Mouse (Mus musculus): Measurements from ENCODE around the gene Rrp12. TPM values are rescaled to one million over a fixed set of nuclear protein-coding genes. Genes with fewer than 3 reads are reported as not detected.

Rrp12 gene
- polyA plus RNA-seq, 1 experiment from 2014 or later, result 19.6 TPM

- Histone ChIP-seq H3K9me3 (no peaks in the 10 kb centered on the region), H3K4me1 (peaks cover 16% of the 10 kb centered on the region), H3K4me2 (replicated peaks) (peak overlapping the region; percentile 97), H3K9ac (peak overlapping the region; percentile 90), H3K27me3 (replicated peaks) (peaks cover 5% of the 10 kb centered on the region; the same call in 1 of the 2 replicates), H3K27ac (peak overlapping the region; percentile 81), H3K4me3 (peak overlapping the region; percentile 78), H3K36me3 (no peaks in the 10 kb centered on the region)
- peak; percentile 73 for ATAC-seq (ENCODE audit: low FRiP score, low read depth)
- WGBS, result under 1% methylated on average over 104 of the region's 112 CpGs
Measured at GRCm38 (mm10) chr19:41830106-41831031, 65.6 kb downstream of the Rrp12 start.

- WGBS, result under 1% methylated on average over 39 of the region's 39 CpGs
- no peaks in the 10 kb centered on the region for H3K9me3 ChIP-seq
- peaks cover 5% of the 10 kb centered on the region; the same call in 1 of the 2 replicates for H3K27me3 ChIP-seq (replicated peaks)
- peak within 1 kb of the TSS; percentile 90 for H3K9ac ChIP-seq
- no peaks in the 10 kb centered on the region for H3K36me3 ChIP-seq
- peak within 1 kb of the TSS; percentile 97 for H3K4me2 ChIP-seq (replicated peaks)
- H3K27ac ChIP-seq, result peak within 1 kb of the TSS; percentile 81
- H3K4me1 ChIP-seq, result peaks cover 16% of the 10 kb centered on the region
- peak; percentile 98 for ATAC-seq (ENCODE audit: low FRiP score, low read depth)
- H3K4me3 ChIP-seq, result peak within 1 kb of the TSS; percentile 78
Measured at GRCm38 (mm10) chr19:41829381-41830105, 66.4 kb downstream of the Rrp12 start, which contains the start of gene Frat1. Gene Frat1 (plus strand): TSS chr19:41829970.

GRCm38 (mm10) chr19:41828941-41829340 lies 67.0 kb downstream of the Rrp12 start:
- no peak overlapping the region for H3K27ac ChIP-seq
- WGBS, result 66% methylated on average over 3 of the region's 3 CpGs
- no peak for ATAC-seq (ENCODE audit: low FRiP score, low read depth)

GRCm38 (mm10) chr19:41826529-41826928 lies 69.4 kb downstream of the Rrp12 start:
- no peaks in the 10 kb centered on the region for H3K27me3 ChIP-seq (replicated peaks)
- H3K4me2 ChIP-seq (replicated peaks), result no peak overlapping the region
- H3K4me1 ChIP-seq, result peaks cover 4% of the 10 kb centered on the region
- H3K9ac ChIP-seq, result no peak overlapping the region
- no peak overlapping the region for H3K4me3 ChIP-seq
- no peaks in the 10 kb centered on the region for H3K9me3 ChIP-seq
- ATAC-seq (ENCODE audit: low FRiP score, low read depth), result no peak
- no peak overlapping the region for H3K27ac ChIP-seq
- 71% methylated on average over 3 of the region's 3 CpGs for WGBS
- H3K36me3 ChIP-seq, result no peaks in the 10 kb centered on the region

More at GRCm38 (mm10) chr19:41828941-41829340, 67.0 kb downstream of the Rrp12 start:
- no peaks in the 10 kb centered on the region for H3K9me3 ChIP-seq
- peak overlapping the region; percentile 97 for H3K4me2 ChIP-seq (replicated peaks)
- peaks cover 5% of the 10 kb centered on the region; the same call in 1 of the 2 replicates for H3K27me3 ChIP-seq (replicated peaks)
- H3K9ac ChIP-seq, result no peak overlapping the region
- peak overlapping the region; percentile 78; the same call in 1 of the 2 replicates for H3K4me3 ChIP-seq
- peaks cover 16% of the 10 kb centered on the region for H3K4me1 ChIP-seq
- H3K36me3 ChIP-seq, result no peaks in the 10 kb centered on the region

- 84% methylated on average over 5 of the region's 5 CpGs for WGBS
- H3K27ac ChIP-seq, result no peak overlapping the region
- no peaks in the 10 kb centered on the region for H3K4me1 ChIP-seq
- no peaks in the 10 kb centered on the region for H3K9me3 ChIP-seq
- H3K27me3 ChIP-seq (replicated peaks), result no peaks in the 10 kb centered on the region
- no peak overlapping the region for H3K9ac ChIP-seq
- no peak overlapping the region for H3K4me3 ChIP-seq
- H3K4me2 ChIP-seq (replicated peaks), result no peak overlapping the region
- no peak for ATAC-seq (ENCODE audit: low FRiP score, low read depth)
- no peaks in the 10 kb centered on the region for H3K36me3 ChIP-seq
Measured at GRCm38 (mm10) chr19:41824950-41825349, 71.0 kb downstream of the Rrp12 start.

GRCm38 (mm10) chr19:41822589-41822988 lies 73.4 kb downstream of the Rrp12 start:
- Histone ChIP-seq H3K9me3 (no peaks in the 10 kb centered on the region), H3K27ac (no peak overlapping the region), H3K36me3 (no peaks in the 10 kb centered on the region), H3K4me1 (no peaks in the 10 kb centered on the region), H3K4me3 (no peak overlapping the region), H3K27me3 (replicated peaks) (no peaks in the 10 kb centered on the region), H3K4me2 (replicated peaks) (no peak overlapping the region), H3K9ac (no peak overlapping the region)
- 86% methylated on average over 1 of the region's 1 CpGs for WGBS
- ATAC-seq (ENCODE audit: low FRiP score, low read depth), result no peak

- no peak overlapping the region for H3K9ac ChIP-seq
- H3K36me3 ChIP-seq, result no peaks in the 10 kb centered on the region
- H3K4me3 ChIP-seq, result no peak overlapping the region
- H3K9me3 ChIP-seq, result no peaks in the 10 kb centered on the region
- H3K27ac ChIP-seq, result no peak overlapping the region
- H3K27me3 ChIP-seq (replicated peaks), result no peaks in the 10 kb centered on the region
- no peak for ATAC-seq (ENCODE audit: low FRiP score, low read depth)
- H3K4me1 ChIP-seq, result no peaks in the 10 kb centered on the region
- WGBS, result 5% methylated on average over 5 of the region's 5 CpGs
- no peak overlapping the region for H3K4me2 ChIP-seq (replicated peaks)
Measured at GRCm38 (mm10) chr19:41821436-41821835, 74.5 kb downstream of the Rrp12 start.

- ATAC-seq (ENCODE audit: low FRiP score, low read depth), result no peak
- H3K27ac ChIP-seq, result no peak overlapping the region
- H3K27me3 ChIP-seq (replicated peaks), result no peaks in the 10 kb centered on the region
- H3K4me3 ChIP-seq, result no peak overlapping the region
- H3K4me1 ChIP-seq, result no peaks in the 10 kb centered on the region
- WGBS, result 83% methylated on average over 4 of the region's 4 CpGs
- no peaks in the 10 kb centered on the region for H3K9me3 ChIP-seq
- no peak overlapping the region for H3K9ac ChIP-seq
- H3K36me3 ChIP-seq, result no peaks in the 10 kb centered on the region
- no peak overlapping the region for H3K4me2 ChIP-seq (replicated peaks)
Measured at GRCm38 (mm10) chr19:41818749-41819148, 77.2 kb downstream of the Rrp12 start.

GRCm38 (mm10) chr19:41817325-41817724 lies 78.6 kb downstream of the Rrp12 start:
- no peaks in the 10 kb centered on the region for H3K4me1 ChIP-seq
- 68% methylated on average over 10 of the region's 10 CpGs for WGBS

GRCm38 (mm10) chr19:41816915-41817314 lies 79.1 kb downstream of the Rrp12 start:
- no peak for ATAC-seq (ENCODE audit: low FRiP score, low read depth)
- H3K9me3 ChIP-seq, result no peaks in the 10 kb centered on the region
- H3K27ac ChIP-seq, result no peak overlapping the region
- H3K4me3 ChIP-seq, result no peak overlapping the region
- H3K36me3 ChIP-seq, result no peaks in the 10 kb centered on the region
- H3K9ac ChIP-seq, result no peak overlapping the region
- no peak overlapping the region for H3K4me2 ChIP-seq (replicated peaks)
- no peaks in the 10 kb centered on the region for H3K4me1 ChIP-seq
- 58% methylated on average over 5 of the region's 5 CpGs for WGBS
- no peaks in the 10 kb centered on the region for H3K27me3 ChIP-seq (replicated peaks)

More at GRCm38 (mm10) chr19:41817325-41817724, 78.6 kb downstream of the Rrp12 start:
- no peaks in the 10 kb centered on the region for H3K36me3 ChIP-seq
- H3K27ac ChIP-seq, result no peak overlapping the region
- no peak overlapping the region for H3K4me2 ChIP-seq (replicated peaks)
- H3K9me3 ChIP-seq, result no peaks in the 10 kb centered on the region
- ATAC-seq (ENCODE audit: low FRiP score, low read depth), result no peak
- H3K4me3 ChIP-seq, result no peak overlapping the region
- H3K27me3 ChIP-seq (replicated peaks), result no peaks in the 10 kb centered on the region
- no peak overlapping the region for H3K9ac ChIP-seq

GRCm38 (mm10) chr19:41816410-41816809 lies 79.6 kb downstream of the Rrp12 start:
- no peaks in the 10 kb centered on the region for H3K4me1 ChIP-seq
- H3K27me3 ChIP-seq (replicated peaks), result no peaks in the 10 kb centered on the region
- ATAC-seq (ENCODE audit: low FRiP score, low read depth), result no peak
- no peak overlapping the region for H3K4me2 ChIP-seq (replicated peaks)
- H3K4me3 ChIP-seq, result no peak overlapping the region
- 72% methylated on average over 5 of the region's 5 CpGs for WGBS
- H3K36me3 ChIP-seq, result no peaks in the 10 kb centered on the region
- H3K9ac ChIP-seq, result no peak overlapping the region
- no peaks in the 10 kb centered on the region for H3K9me3 ChIP-seq
- no peak overlapping the region for H3K27ac ChIP-seq

GRCm38 (mm10) chr19:41813374-41813773 lies 82.6 kb downstream of the Rrp12 start:
- 92% methylated on average over 4 of the region's 4 CpGs for WGBS
- ATAC-seq (ENCODE audit: low FRiP score, low read depth), result no peak
- no peaks in the 10 kb centered on the region for H3K36me3 ChIP-seq
- no peak overlapping the region for H3K4me2 ChIP-seq (replicated peaks)
- no peak overlapping the region for H3K4me3 ChIP-seq
- H3K4me1 ChIP-seq, result no peaks in the 10 kb centered on the region
- H3K9me3 ChIP-seq, result no peaks in the 10 kb centered on the region
- H3K27me3 ChIP-seq (replicated peaks), result no peaks in the 10 kb centered on the region
- H3K9ac ChIP-seq, result no peak overlapping the region
- no peak overlapping the region for H3K27ac ChIP-seq

Data from neural tube, embryonic 12.5 days (tissue).